Mouse (Mus musculus) gastrocnemius, postnatal 14 days (tissue): Measurements from ENCODE around the gene Zfhx3. TPM values are rescaled to one million over a fixed set of nuclear protein-coding genes. Genes with fewer than 3 reads are reported as not detected.

Experiments used
- DNase-seq: peaks from one replicate; pipeline ENCODE4 v3.0.0; 2021; ENCODE audit warnings: mixed read lengths
- intact Hi-C: fragments of 180-260 bp; cut with DNase I; formaldehyde crosslinking; loops from one replicate; pipeline ENCODE4 v1.15.1; 2025; ENCODE audit warnings: low total_unique reads
- total RNA-seq, 2 experiments: library from RNA; stranded (reverse); gene quantifications; 2 replicates each; pipeline ENCODE4 v1.2.3; 2021

The Zfhx3 gene
- total RNA-seq, 2 experiments from 2014 or later: 9.7 to 10.8 TPM

- intact Hi-C loops: no loop called here
- no peak for DNase-seq
Measured at GRCm38 (mm10) chr8:108563934-108564564, 621.6 kb downstream of the Zfhx3 start.

- no peak for DNase-seq
- intact Hi-C loops: no loop called here
Measured at GRCm38 (mm10) chr8:108566035-108566434, 623.6 kb downstream of the Zfhx3 start.

- intact Hi-C loops: loop anchor here (5.0 kb wide), 1 partner anchor 339 kb away; no protein-coding TSS in a partner anchor
- no peak for DNase-seq
Measured at GRCm38 (mm10) chr8:108573295-108574017, 631.0 kb downstream of the Zfhx3 start.

GRCm38 (mm10) chr8:108574101-108574500 lies 631.7 kb downstream of the Zfhx3 start:
- intact Hi-C loops: loop anchor here (5.0 kb wide), 1 partner anchor 338 kb away; no protein-coding TSS in a partner anchor
- peak; percentile 48 for DNase-seq

- no peak for DNase-seq
- intact Hi-C loops: no loop called here
Measured at GRCm38 (mm10) chr8:108577571-108577970, 635.1 kb downstream of the Zfhx3 start.

GRCm38 (mm10) chr8:108578388-108578787 lies 635.9 kb downstream of the Zfhx3 start:
- DNase-seq: no peak
- intact Hi-C loops: no loop called here

GRCm38 (mm10) chr8:108579808-108580207 lies 637.4 kb downstream of the Zfhx3 start:
- DNase-seq: no peak
- intact Hi-C loops: no loop called here

GRCm38 (mm10) chr8:108580364-108580763 lies 637.9 kb downstream of the Zfhx3 start:
- no peak for DNase-seq
- intact Hi-C loops: no loop called here

- intact Hi-C loops: no loop called here
Measured at GRCm38 (mm10) chr8:108581557-108581956, 639.1 kb downstream of the Zfhx3 start.

GRCm38 (mm10) chr8:108582251-108582650 lies 639.8 kb downstream of the Zfhx3 start:
- intact Hi-C loops: no loop called here

More at GRCm38 (mm10) chr8:108581557-108581956, 639.1 kb downstream of the Zfhx3 start:
- DNase-seq: no peak

GRCm38 (mm10) chr8:108583261-108583660 lies 640.8 kb downstream of the Zfhx3 start:
- DNase-seq: no peak
- intact Hi-C loops: no loop called here

More at GRCm38 (mm10) chr8:108582251-108582650, 639.8 kb downstream of the Zfhx3 start:
- DNase-seq: no peak

GRCm38 (mm10) chr8:108583867-108584661 lies 641.6 kb downstream of the Zfhx3 start:
- no peak for DNase-seq
- intact Hi-C loops: no loop called here

GRCm38 (mm10) chr8:108584662-108584978 lies 642.2 kb downstream of the Zfhx3 start:
- DNase-seq: no peak
- intact Hi-C loops: no loop called here

- intact Hi-C loops: no loop called here
- no peak for DNase-seq
Measured at GRCm38 (mm10) chr8:108591037-108591436, 648.6 kb downstream of the Zfhx3 start.

- DNase-seq: no peak
- intact Hi-C loops: no loop called here
Measured at GRCm38 (mm10) chr8:108592028-108592724, 649.7 kb downstream of the Zfhx3 start.

- DNase-seq: no peak
- intact Hi-C loops: no loop called here
Measured at GRCm38 (mm10) chr8:108592990-108593589, 650.6 kb downstream of the Zfhx3 start.

GRCm38 (mm10) chr8:108593891-108594290 lies 651.4 kb downstream of the Zfhx3 start:
- intact Hi-C loops: no loop called here
- no peak for DNase-seq

- no peak for DNase-seq
- intact Hi-C loops: no loop called here
Measured at GRCm38 (mm10) chr8:108594361-108595060, 652.1 kb downstream of the Zfhx3 start.

GRCm38 (mm10) chr8:108595061-108595419 lies 652.6 kb downstream of the Zfhx3 start:
- intact Hi-C loops: no loop called here
- DNase-seq: no peak
